Mouse (Mus musculus) heart, adult 8-10 months (tissue): Measurements from ENCODE around the gene Ltbr. TPM values are rescaled to one million over a fixed set of nuclear protein-coding genes. Genes with fewer than 3 reads are reported as not detected.
A peak's percentile ranks its signal among the peaks of the same experiment; 100 is the strongest.
"Not testable (repeated sequence)": the region's sequence is repeated elsewhere in the genome, so short reads cannot be mapped to it uniquely, and the experiment has no call there.

Experiments used
- DNase-seq: peaks from one replicate; pipeline ENCODE4 v3.0.0; 2022; ENCODE audit warnings: low spot score
- total RNA-seq, 4 experiments: library from RNA; stranded (reverse); gene quantifications; 2 replicates each; pipeline ENCODE4 v1.2.4; 2022

Gene Ltbr
- total RNA-seq, 4 experiments from 2014 or later, result 24.4 to 26.2 (median 25.5) TPM

DNA sequence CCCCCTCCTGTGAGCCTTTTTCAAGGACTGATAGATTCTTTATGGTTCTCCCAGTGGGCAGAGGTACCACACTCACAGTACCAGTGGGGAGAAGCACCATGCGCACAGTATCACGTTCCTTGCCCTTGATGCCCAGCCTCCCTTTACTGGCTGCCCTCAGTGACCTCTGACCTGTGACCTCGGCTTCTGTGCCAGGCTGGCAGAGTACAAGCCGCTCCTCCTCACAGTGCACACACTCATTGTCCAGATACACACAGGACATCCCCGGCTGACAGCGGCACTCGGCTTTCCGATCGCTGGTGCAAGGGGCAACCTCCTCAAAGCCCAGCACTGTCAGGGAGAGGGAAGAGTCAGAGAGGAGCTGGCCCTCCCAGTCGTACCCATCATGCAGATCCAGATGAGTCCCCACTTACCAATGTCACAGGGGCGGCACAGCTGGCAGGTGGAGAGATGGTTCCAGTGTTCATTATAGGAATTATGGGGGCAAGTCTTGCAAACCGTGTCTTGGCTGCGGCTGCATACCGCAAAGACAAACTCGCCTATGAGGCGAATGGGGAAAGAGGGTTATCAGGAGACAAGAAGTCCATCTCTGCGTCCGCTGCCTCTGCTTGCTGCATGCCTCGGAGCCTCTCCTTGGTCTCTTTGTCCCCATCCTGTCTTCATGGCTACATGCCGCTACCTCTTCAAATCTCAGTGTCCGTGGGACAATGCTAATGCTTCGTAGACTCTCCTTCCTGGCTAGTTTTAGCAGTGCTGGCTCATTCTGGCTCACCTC, 917 bp downstream of the Ltbr start:
- no peak for DNase-seq

DNA sequence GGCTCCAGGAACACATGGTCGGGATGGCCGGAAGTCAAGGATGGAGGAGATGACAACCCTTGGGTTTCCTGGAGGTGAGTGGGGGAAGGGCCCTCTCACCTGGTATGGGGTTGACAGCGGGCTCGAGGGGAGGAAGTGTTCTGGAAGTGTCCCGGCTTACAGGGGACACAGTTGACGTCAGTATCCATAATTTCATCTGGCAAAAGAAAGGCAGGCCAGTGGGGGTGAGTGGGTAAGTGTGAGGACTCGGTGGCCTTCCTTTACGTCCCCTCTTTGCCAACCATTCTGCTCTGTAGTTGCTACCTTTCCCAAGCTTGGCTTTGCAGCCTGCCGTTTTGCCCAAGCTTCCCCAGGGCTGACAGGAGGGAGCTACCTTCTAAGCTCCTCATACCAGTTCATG, 1.5 kb downstream of the Ltbr start:
- DNase-seq, result no peak

DNA sequence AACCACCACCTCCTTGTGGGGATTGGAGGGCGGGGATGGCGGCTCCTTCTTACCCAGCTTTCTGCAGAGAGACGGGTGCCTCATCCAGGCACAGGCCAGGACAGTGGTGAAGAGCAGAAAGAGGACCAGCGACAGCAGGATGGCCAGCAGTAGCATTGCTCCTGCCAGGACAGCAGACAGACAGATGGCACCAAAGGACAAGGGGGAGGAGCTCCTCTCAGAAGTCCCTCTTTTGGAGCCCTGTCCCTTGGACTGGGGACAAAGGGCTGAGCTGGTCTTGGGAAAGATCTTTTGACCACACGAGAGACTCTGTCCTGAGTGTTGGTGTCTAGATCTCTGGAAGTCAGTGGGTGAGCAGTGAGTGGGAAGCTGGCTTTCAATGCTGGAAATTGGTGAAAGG, 4.3 kb downstream of the Ltbr start:
- DNase-seq, result no peak

GRCm38 (mm10) chr6:125308921-125309320, 4.8 kb downstream of the Ltbr start:
- DNase-seq, result no peak

DNA sequence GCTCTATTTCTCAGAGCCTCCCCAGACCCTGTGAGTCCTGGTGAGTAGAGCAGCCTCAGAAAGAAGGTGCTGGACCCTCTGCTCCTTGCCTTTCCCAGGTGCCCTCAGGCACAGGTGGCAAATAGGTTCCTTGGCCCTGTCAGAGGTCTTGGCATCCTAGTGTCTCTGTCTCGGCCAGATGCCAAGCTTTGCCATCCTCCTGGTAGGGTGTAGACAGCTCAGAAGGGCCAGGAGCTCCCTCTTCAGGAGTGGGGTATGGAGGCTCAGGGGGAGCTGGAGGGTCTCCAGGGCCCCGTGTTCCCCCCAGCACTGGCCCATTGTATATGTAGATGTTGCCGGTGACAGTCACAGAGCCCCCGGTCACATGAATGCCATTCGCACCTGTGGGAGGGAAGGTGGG, 6.6 kb downstream of the Ltbr start:
- DNase-seq, result no peak

DNA sequence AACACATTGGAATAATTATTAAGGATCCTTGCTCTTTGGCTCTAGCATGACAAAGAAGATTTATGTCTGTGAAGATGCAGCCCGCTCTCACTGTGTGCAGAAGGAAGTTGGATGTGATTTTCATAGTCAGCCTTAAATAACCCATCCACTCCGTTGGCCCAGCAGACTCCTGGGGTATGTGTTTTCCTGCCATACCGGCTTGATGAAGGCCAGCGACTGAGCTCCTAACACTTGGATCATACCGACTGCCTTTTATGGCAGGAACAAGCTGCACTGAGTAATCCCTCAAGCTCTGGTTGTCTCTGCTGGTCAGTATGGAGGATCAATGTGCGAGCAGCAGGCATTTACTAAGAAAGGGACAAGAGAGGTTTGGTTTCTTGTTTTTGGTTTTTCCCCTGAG, 8.2 kb downstream of the Ltbr start:
- DNase-seq, result no peak

DNA sequence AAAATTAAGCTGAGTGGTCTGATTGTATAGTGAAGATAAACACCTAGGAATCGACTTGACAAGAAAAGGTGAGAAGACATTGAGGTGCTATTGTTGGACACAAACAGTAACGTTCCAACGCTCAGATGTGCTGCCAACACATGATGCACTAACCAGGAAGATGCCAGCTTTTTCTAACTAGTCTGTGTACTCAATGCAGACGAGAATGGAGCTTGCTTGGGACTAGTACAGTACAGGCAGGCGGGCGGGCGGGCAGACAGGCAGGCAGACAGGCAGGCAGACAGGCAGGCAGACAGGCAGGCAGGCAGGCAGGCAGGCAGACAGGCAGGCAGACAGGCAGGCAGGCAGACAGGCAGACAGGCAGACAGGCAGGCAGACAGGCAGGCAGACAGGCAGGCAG, 9.3 kb downstream of the Ltbr start:
- not testable (repeated sequence) for DNase-seq

DNA sequence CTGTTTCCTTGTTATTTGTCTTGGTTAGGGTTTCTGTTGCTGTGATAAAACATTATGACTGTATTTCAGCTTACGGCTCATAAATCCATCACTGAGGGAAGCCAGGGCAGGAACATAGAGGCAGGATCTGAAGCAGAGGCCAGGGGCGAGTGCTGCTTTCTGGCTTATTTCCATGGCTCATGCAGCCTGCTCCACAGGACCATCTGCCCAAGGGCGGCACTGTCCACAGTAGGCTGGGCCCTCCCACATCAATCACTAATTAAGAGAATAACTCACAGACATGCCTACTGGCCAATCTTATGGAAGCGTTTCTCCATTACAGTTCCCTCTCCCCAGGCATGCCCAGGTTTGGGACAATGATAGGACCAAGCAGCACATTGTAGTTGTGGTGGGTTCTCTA, 10.4 kb downstream of the Ltbr start:
- no peak for DNase-seq

- no peak for DNase-seq
These were observed 11.3 kb downstream of the Ltbr start for GRCm38 (mm10) chr6:125302231-125302982.

DNA sequence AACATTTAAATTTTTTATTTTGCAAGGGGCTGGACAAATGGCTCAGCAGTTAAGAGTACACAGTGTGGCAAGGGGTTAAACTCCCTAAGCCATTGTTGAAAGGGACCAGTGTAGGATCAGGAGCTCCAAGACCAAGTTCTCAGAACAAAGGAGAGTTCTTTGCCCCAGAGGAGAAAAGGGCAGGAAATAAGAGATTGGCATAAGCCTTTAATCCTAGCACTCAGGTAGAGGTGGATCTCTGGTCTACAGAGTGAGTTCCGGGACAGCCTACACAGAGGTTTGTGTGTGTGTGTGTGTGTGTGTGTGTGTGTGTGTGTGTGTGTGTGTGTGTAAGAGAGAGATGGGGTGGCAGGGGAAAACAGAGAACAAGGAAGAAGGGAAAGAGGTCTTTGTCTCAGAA, 12.7 kb downstream of the Ltbr start:
- no peak for DNase-seq

GRCm38 (mm10) chr6:125297149-125297820, 16.4 kb downstream of the Ltbr start:
- no peak for DNase-seq

- no peak for DNase-seq
These were observed 19.6 kb downstream of the Ltbr start for GRCm38 (mm10) chr6:125294049-125294448.

DNA sequence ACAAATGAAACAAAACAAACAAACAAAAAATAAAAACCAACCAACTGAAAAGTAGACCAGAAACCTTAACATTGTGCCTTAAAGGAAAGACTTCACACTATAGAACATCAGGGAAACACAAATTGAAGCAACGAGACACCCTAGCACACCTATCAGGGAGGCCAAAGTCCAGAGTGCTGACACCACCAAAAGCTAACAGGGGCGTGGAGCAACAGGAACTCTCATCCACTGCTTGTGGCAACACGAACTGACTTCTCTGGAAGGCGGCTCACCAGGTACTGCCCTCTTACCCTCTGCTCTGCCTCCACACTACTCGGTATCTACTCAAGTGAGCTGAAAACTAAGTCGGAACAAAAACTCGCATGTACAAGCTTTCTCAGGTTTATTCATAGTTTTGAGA, 21.4 kb downstream of the Ltbr start:
- DNase-seq, result no peak

DNA sequence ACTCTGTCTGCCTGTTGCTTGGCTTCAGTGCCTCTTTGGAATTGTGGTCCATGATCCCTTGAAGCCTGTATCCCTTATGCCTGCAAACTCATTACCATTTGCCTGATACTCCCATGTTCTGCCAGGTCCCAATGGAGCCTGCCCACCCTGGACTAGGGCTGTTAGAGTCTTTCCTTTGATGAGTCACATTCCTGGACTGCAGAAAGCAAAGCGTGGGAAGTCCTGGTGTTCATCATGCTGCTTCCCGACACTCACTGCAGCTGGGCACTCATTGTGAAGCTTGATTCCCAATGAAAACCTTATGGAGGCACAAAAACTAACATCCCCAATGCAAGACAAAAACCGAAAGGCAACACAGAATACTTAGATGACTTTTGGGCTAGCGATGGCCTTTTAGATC, 22.4 kb downstream of the Ltbr start:
- DNase-seq, result no peak

- no peak for DNase-seq
These were observed 25.0 kb downstream of the Ltbr start for GRCm38 (mm10) chr6:125288730-125289129.

GRCm38 (mm10) chr6:125286944-125287343, 26.7 kb downstream of the Ltbr start:
- DNase-seq, result no peak

GRCm38 (mm10) chr6:125285890-125286289, 27.8 kb downstream of the Ltbr start, which contains the start of gene Tuba3a:
TSS of gene Tuba3a (minus strand) at chr6:125286042.
- no peak for DNase-seq

- DNase-seq, result no peak
These were observed 28.9 kb downstream of the Ltbr start for GRCm38 (mm10) chr6:125284751-125285150.

- no peak for DNase-seq
These were observed 29.4 kb downstream of the Ltbr start for GRCm38 (mm10) chr6:125284250-125284649.

DNA sequence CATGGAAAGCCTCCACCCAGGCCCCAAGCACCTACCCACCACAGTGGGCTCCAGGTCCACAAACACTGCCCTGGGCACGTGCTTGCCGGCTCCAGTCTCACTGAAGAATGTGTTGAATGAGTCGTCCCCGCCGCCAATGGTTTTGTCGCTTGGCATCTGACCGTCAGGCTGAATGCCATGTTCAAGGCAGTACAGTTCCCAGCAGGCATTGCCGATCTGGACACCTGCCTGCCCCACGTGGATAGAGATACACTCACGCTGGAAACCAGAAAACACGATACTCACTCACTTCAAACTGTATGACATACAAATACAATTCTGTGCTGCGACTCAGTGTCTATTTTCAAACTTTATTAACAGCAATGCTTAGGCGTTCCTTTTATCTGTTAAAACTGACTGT, 31.0 kb downstream of the Ltbr start:
- DNase-seq, result not testable (repeated sequence)

DNA sequence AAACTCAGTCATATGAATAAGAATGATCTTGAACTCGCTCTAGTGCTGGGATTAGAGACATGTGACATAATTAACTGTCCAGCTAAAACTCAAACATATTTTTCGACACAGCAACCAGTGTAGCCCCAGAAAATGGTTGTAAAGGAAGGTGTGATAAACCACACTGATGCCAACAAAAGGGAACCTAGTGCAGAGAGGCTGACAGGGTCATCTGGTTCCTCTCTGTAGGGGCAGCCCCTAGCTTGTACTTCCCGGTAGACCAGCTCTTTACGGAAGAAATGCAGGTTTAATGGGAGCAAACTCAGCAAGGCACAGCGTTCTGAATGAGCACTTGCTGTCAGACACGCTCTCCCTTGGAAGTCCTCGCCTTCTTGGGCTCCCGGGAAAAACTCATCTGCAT, 34.0 kb downstream of the Ltbr start:
- no peak for DNase-seq

DNA sequence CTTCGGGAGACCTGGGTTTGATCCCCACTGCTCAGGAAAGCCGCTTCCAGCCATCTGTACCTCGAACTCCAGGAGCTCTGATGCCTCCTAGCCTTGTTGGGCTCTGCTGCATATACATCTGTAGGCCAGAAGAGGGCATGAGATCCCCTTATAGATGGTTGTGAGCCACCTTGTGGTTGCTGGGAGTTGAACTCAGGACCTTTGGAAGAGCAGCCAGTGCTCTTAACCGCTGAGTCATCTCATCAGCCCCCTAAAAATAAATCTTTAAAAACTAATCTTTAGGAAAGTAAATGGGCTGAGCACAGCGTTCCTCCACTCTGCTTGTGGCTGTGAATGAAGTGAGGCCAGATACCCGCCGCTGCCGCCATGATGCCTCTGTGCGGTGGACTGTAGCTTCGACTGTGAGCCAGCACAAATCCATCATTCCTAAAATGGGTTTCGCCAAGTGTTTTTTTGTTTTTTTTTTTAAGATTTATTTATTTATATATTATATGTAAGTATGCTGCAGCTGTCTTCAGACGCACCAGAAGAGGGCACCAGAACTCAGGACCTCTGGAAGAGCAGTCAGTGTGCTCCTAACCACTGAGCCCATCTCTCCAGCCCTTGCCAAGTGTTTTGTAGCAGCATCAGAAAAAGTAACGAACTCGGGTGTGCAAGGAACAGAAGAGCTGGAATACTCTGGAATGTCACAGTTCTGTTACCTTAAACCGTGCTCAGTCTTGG, 38.7 kb downstream of the Ltbr start:
- peak; percentile 24 for DNase-seq
